Mouse (Mus musculus): ENCODE results near the gene Gfer. TPM values are rescaled to one million over a fixed set of nuclear protein-coding genes. Genes with fewer than 3 reads are reported as not detected.
A peak's percentile ranks its signal among the peaks of the same experiment; 100 is the strongest.
"Not testable (repeated sequence)": the region's sequence is repeated elsewhere in the genome, so short reads cannot be mapped to it uniquely, and the experiment has no call there.

The Gfer gene
- polyA plus RNA-seq, 1 experiment from 2014 or later, result 36.7 TPM

GRCm38 (mm10) chr17:24719494-24720222, 23.7 kb upstream of the Gfer start:
- Histone ChIP-seq H3K4me3 (ENCODE audit: low read depth, low read length) (peak overlapping the region; percentile 72), H3K27ac (ENCODE audit: low read depth, low read length) (peak overlapping the region; percentile 84), H3K36me3 (ENCODE audit: control insufficient read depth, insufficient read depth, low read length) (peaks cover 17% of the 10 kb centered on the region), H3K9ac (ENCODE audit: low read depth, low read length) (peak overlapping the region; percentile 89), H3K9me3 (replicated peaks; ENCODE audit: control insufficient read depth, low read length) (no peaks in the 10 kb centered on the region), H3K4me1 (ENCODE audit: control insufficient read depth, insufficient read depth, low read length) (peaks cover 23% of the 10 kb centered on the region), H3K27me3 (ENCODE audit: control insufficient read depth, insufficient read depth, low read length) (no peaks in the 10 kb centered on the region), H3K4me2 (peak overlapping the region; percentile 88)
- ATAC-seq (replicated peaks; ENCODE audit: insufficient number of reproducible peaks, low FRiP score, low TSS enrichment), result peak; percentile 96
- under 1% methylated on average over 61 of the region's 61 CpGs for WGBS (ENCODE audit: insufficient replicate concordance)

GRCm38 (mm10) chr17:24718938-24719337, 23.0 kb upstream of the Gfer start:
- Histone ChIP-seq H3K4me2 (peak overlapping the region; percentile 88), H3K36me3 (ENCODE audit: control insufficient read depth, insufficient read depth, low read length) (peaks cover 17% of the 10 kb centered on the region), H3K4me3 (ENCODE audit: low read depth, low read length) (peak overlapping the region; percentile 72), H3K9ac (ENCODE audit: low read depth, low read length) (peak overlapping the region; percentile 89), H3K4me1 (ENCODE audit: control insufficient read depth, insufficient read depth, low read length) (peaks cover 23% of the 10 kb centered on the region)
- not testable (repeated sequence) for H3K9me3 ChIP-seq (replicated peaks; ENCODE audit: control insufficient read depth, low read length); ATAC-seq (replicated peaks; ENCODE audit: insufficient number of reproducible peaks, low FRiP score, low TSS enrichment); H3K27me3 ChIP-seq (ENCODE audit: control insufficient read depth, insufficient read depth, low read length); H3K27ac ChIP-seq (ENCODE audit: low read depth, low read length)
- 56% methylated on average over 5 of the region's 5 CpGs for WGBS (ENCODE audit: insufficient replicate concordance)

DNA sequence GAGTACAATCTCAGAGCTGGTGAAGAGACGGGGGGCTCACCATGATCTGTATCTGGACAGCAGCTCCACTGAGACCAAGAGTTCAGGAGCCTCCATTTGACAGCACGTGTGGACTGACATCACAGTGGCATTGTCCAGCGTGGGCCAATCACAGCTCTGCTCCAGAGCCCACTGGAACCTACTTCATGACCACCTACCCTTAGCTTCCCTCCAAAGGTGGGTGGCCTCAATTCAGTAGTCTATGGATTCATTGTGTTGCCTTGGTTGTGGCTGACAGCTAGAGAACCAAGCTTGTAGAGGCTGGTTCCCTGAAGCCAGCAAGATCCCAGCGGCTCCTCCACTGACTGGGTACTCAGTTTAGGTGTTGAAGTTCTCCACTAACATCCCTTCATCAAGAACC, 22.0 kb upstream of the Gfer start, which contains the start of the genes Rnf151 and Rps2:
Gene Rnf151, minus strand, starts transcription at position 121 of the 400 bp plus-strand sequence.
Gene Rps2, plus strand, starts transcription at position 174 of the 400 bp plus-strand sequence.
- H3K27ac ChIP-seq (ENCODE audit: low read depth, low read length), result no peak within 1 kb of the TSS
- peak within 1 kb of the TSS; percentile 88 for H3K4me2 ChIP-seq
- no peaks in the 10 kb centered on the region for H3K27me3 ChIP-seq (ENCODE audit: control insufficient read depth, insufficient read depth, low read length)
- 77% methylated on average over 4 of the region's 4 CpGs for WGBS (ENCODE audit: insufficient replicate concordance)
- H3K36me3 ChIP-seq (ENCODE audit: control insufficient read depth, insufficient read depth, low read length), result peaks cover 17% of the 10 kb centered on the region
- peak within 1 kb of the TSS; percentile 72 for H3K4me3 ChIP-seq (ENCODE audit: low read depth, low read length)
- no peak within 1 kb of the TSS; the same call in 1 of the 2 replicates for H3K9ac ChIP-seq (ENCODE audit: low read depth, low read length)
- no peak for ATAC-seq (replicated peaks; ENCODE audit: insufficient number of reproducible peaks, low FRiP score, low TSS enrichment)
- H3K4me1 ChIP-seq (ENCODE audit: control insufficient read depth, insufficient read depth, low read length), result peaks cover 18% of the 10 kb centered on the region
- H3K9me3 ChIP-seq (replicated peaks; ENCODE audit: control insufficient read depth, low read length), result no peaks in the 10 kb centered on the region

DNA sequence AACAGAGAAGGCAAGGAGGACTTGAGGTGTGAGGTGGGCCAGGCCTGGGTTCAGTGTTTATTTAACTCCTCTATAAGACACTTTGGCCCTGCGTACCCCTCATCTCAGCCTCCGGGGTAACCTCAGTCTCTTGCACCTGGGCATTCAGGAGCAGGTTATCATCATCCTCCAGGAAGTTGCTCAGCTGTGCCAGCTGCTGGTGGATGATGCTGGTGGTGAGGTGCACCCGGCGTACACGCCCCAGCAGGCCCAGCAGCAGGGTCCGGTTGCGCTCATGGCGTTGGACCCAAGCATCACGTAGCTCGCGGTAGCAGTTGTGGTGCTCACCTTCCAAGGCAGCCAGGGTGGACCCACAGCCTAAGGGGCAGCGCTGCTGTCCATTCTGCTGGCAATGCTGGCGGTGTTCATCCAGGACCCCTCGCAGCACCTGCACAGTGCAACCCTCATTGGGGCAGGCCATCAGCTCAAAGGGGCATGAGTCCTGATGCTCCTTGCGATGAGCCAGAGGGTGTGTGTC, 20.3 kb upstream of the Gfer start:
- no peaks in the 10 kb centered on the region for H3K27me3 ChIP-seq (ENCODE audit: control insufficient read depth, insufficient read depth, low read length)
- peaks cover under 1% of the 10 kb centered on the region for H3K4me1 ChIP-seq (ENCODE audit: control insufficient read depth, insufficient read depth, low read length)
- WGBS (ENCODE audit: insufficient replicate concordance), result 90% methylated on average over 15 of the region's 15 CpGs
- ATAC-seq (replicated peaks; ENCODE audit: insufficient number of reproducible peaks, low FRiP score, low TSS enrichment), result no peak
- H3K27ac ChIP-seq (ENCODE audit: low read depth, low read length), result no peak overlapping the region
- no peak overlapping the region for H3K4me3 ChIP-seq (ENCODE audit: low read depth, low read length)
- H3K9me3 ChIP-seq (replicated peaks; ENCODE audit: control insufficient read depth, low read length), result no peaks in the 10 kb centered on the region
- H3K9ac ChIP-seq (ENCODE audit: low read depth, low read length), result no peak overlapping the region
- peaks cover 6% of the 10 kb centered on the region for H3K36me3 ChIP-seq (ENCODE audit: control insufficient read depth, insufficient read depth, low read length)
- H3K4me2 ChIP-seq, result no peak overlapping the region

DNA sequence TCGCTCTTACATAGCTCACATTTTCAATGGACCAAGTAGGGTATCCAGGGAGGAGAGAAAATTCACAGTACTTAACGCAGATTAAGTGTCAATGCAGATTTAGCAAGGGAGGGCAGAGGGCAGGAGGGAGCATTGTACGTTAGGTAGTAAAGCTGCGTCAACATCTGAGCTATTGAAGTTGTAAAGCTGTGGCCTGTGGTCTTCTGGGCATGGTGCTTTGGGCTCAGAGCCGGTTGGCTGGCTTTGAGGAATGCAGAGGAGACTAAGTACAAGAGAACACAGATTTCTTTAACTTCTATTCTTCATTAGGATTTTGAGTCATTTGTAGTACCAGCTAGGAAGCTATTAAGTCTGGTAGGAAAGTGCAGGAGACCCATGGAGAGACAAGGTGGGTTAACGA, 19.6 kb upstream of the Gfer start:
- WGBS (ENCODE audit: insufficient replicate concordance), result 82% methylated on average over 6 of the region's 6 CpGs
- no peaks in the 10 kb centered on the region for H3K4me1 ChIP-seq (ENCODE audit: control insufficient read depth, insufficient read depth, low read length)
- H3K36me3 ChIP-seq (ENCODE audit: control insufficient read depth, insufficient read depth, low read length), result peaks cover 5% of the 10 kb centered on the region; the same call in 1 of the 2 replicates
- H3K9me3 ChIP-seq (replicated peaks; ENCODE audit: control insufficient read depth, low read length), result no peaks in the 10 kb centered on the region
- ATAC-seq (replicated peaks; ENCODE audit: insufficient number of reproducible peaks, low FRiP score, low TSS enrichment), result no peak
- H3K4me2 ChIP-seq, result no peak overlapping the region
- H3K4me3 ChIP-seq (ENCODE audit: low read depth, low read length), result no peak overlapping the region
- H3K27ac ChIP-seq (ENCODE audit: low read depth, low read length), result no peak overlapping the region
- no peaks in the 10 kb centered on the region for H3K27me3 ChIP-seq (ENCODE audit: control insufficient read depth, insufficient read depth, low read length)
- no peak overlapping the region for H3K9ac ChIP-seq (ENCODE audit: low read depth, low read length)

GRCm38 (mm10) chr17:24708646-24709045, 12.7 kb upstream of the Gfer start:
- peak overlapping the region; percentile 84 for H3K4me2 ChIP-seq
- ATAC-seq (replicated peaks; ENCODE audit: insufficient number of reproducible peaks, low FRiP score, low TSS enrichment), result no peak

DNA sequence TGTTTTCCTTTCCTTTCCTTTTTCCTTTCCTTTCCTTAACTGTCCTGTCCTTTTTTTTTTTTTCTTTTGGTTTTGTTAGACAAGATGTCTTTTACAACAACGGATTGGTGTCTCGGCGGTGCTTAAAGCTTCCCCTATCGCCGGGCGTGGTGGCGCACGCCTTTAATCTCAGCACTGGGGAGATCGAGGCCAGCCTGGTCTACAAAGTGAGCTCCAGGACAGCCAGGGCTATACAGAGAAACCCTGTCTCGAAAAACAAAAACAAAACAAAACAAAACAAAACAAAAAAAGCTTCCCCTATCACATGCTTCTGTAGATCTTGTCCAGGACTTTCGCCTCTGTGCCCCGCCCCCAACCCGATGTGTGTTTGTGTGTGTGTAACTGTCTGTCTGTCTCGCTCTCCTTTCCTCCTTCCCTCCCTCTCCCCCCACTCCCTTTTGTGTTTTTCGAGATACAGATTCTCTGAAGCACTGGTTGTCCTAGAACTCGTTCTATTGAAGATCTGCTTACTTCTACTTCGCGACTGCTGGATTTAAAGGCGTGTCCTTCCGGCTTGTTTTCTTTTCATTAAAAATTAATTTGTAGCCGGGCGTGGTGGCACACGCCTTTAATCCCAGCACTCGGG, 12.0 kb upstream of the Gfer start:
- Histone ChIP-seq H3K4me1 (ENCODE audit: control insufficient read depth, insufficient read depth, low read length) (peaks cover 9% of the 10 kb centered on the region), H3K9ac (ENCODE audit: low read depth, low read length) (peak overlapping the region; percentile 86), H3K27me3 (ENCODE audit: control insufficient read depth, insufficient read depth, low read length) (no peaks in the 10 kb centered on the region), H3K27ac (ENCODE audit: low read depth, low read length) (peak overlapping the region; percentile 84), H3K4me3 (ENCODE audit: low read depth, low read length) (peak overlapping the region; percentile 81), H3K4me2 (peak overlapping the region; percentile 84), H3K36me3 (ENCODE audit: control insufficient read depth, insufficient read depth, low read length) (peaks cover 13% of the 10 kb centered on the region), H3K9me3 (replicated peaks; ENCODE audit: control insufficient read depth, low read length) (no peaks in the 10 kb centered on the region)
- no peak for ATAC-seq (replicated peaks; ENCODE audit: insufficient number of reproducible peaks, low FRiP score, low TSS enrichment)
- WGBS (ENCODE audit: insufficient replicate concordance), result 6% methylated on average over 24 of the region's 24 CpGs

More at GRCm38 (mm10) chr17:24708646-24709045, 12.7 kb upstream of the Gfer start:
- 32% methylated on average over 2 of the region's 2 CpGs for WGBS (ENCODE audit: insufficient replicate concordance)
- H3K27me3 ChIP-seq (ENCODE audit: control insufficient read depth, insufficient read depth, low read length), result no peaks in the 10 kb centered on the region
- H3K4me3 ChIP-seq (ENCODE audit: low read depth, low read length), result peak overlapping the region; percentile 81; the same call in 1 of the 2 replicates
- no peaks in the 10 kb centered on the region for H3K9me3 ChIP-seq (replicated peaks; ENCODE audit: control insufficient read depth, low read length)
- H3K9ac ChIP-seq (ENCODE audit: low read depth, low read length), result no peak overlapping the region
- peaks cover 9% of the 10 kb centered on the region for H3K4me1 ChIP-seq (ENCODE audit: control insufficient read depth, insufficient read depth, low read length)
- H3K27ac ChIP-seq (ENCODE audit: low read depth, low read length), result no peak overlapping the region
- peaks cover 11% of the 10 kb centered on the region for H3K36me3 ChIP-seq (ENCODE audit: control insufficient read depth, insufficient read depth, low read length)

DNA sequence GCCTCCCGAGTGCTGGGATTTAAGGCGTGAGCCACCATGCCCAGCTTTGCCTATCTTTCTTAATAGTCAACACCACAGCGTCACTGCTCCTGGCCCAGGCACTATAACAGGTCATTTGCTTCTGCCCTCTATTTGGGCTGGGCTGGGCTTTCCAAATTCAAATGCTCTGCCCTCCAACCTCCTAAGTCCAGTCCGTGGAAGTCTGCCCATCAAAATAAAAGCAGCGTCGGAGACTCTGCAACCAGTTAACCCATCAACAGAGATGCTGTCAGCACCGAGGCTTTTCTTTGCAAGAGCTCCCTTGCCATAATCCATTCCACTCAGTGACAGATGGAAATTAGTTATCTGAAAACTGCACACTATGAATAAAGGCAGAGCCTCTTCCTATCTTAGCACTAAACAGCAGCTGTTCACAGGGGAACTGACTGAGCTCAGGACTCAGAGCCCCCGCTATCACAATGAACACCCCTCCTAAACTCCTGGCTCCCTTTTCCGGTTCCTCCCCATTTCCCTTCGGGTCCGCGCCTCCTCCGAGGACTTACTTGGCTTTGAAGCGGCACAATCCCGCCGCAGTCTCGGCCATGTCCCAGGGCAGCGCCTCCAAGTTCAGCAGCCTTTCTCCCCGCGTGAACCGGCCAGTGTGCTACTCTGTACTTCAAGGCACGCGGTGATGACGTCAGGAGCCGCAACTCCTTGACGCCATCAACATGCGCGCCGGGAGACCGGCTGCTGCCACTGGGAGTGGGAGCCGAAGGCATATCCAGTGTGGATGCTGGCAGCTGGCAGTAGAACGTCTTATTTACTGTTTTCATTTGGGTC, 11.2 kb upstream of the Gfer start, which contains the start of gene Tbl3:
Gene Tbl3, minus strand, starts transcription at position 679 of the 819 bp plus-strand sequence.
- Histone ChIP-seq H3K4me3 (ENCODE audit: low read depth, low read length) (peak within 1 kb of the TSS; percentile 81), H3K27me3 (ENCODE audit: control insufficient read depth, insufficient read depth, low read length) (no peaks in the 10 kb centered on the region), H3K4me2 (peak within 1 kb of the TSS; percentile 84), H3K4me1 (ENCODE audit: control insufficient read depth, insufficient read depth, low read length) (peaks cover 9% of the 10 kb centered on the region), H3K9me3 (replicated peaks; ENCODE audit: control insufficient read depth, low read length) (no peaks in the 10 kb centered on the region), H3K36me3 (ENCODE audit: control insufficient read depth, insufficient read depth, low read length) (peaks cover 17% of the 10 kb centered on the region), H3K9ac (ENCODE audit: low read depth, low read length) (peak within 1 kb of the TSS; percentile 86), H3K27ac (ENCODE audit: low read depth, low read length) (peak within 1 kb of the TSS; percentile 84)
- WGBS (ENCODE audit: insufficient replicate concordance), result 3% methylated on average over 32 of the region's 32 CpGs
- peak; percentile 81 for ATAC-seq (replicated peaks; ENCODE audit: insufficient number of reproducible peaks, low FRiP score, low TSS enrichment)
